ENCODE assay signal across 8 mouse cellular contexts in genomic region chr6:107530621-107531285, GRCm38 (mm10). TPM values are rescaled to one million over a fixed set of nuclear protein-coding genes. Genes with fewer than 3 reads are reported as not detected.
A peak's percentile ranks its signal among the peaks of the same experiment; 100 is the strongest.
DNase-seq lines count a peak whose midpoint lies in the region; ATAC-seq lines count a peak whose summit lies in the region.

No protein-coding gene starts in this region.

- no peak for ATAC-seq in heart, embryonic 16.5 days (replicated peaks; ENCODE audit: extremely low read depth, insufficient read depth, low FRiP score)
- no peak for ATAC-seq in embryonic facial prominence, embryonic 15.5 days (ENCODE audit: insufficient number of reproducible peaks, low FRiP score, low TSS enrichment, low read depth)
- ATAC-seq in limb, embryonic 11.5 days (ENCODE audit: insufficient number of reproducible peaks, low FRiP score, low TSS enrichment, low read depth), result no peak

- intact Hi-C loops in heart, postnatal 25 days (cut with DNase I), result no loop called here

- H3K27ac ChIP-seq in heart, embryonic 16.5 days (ENCODE audit: low read length), result no peak overlapping the region
- peak overlapping the region; percentile 69; the same call in 1 of the 2 replicates for H3K27ac ChIP-seq in embryonic facial prominence, embryonic 15.5 days (replicated peaks)
- no peak overlapping the region for H3K27ac ChIP-seq in limb, embryonic 11.5 days (replicated peaks; ENCODE audit: low read depth, low read length)

- H3K36me3 ChIP-seq in heart, embryonic 16.5 days (ENCODE audit: control insufficient read depth, insufficient read depth), result no peaks in the 10 kb centered on the region
- no peaks in the 10 kb centered on the region for H3K36me3 ChIP-seq in embryonic facial prominence, embryonic 15.5 days
- no peaks in the 10 kb centered on the region for H3K36me3 ChIP-seq in limb, embryonic 11.5 days (ENCODE audit: control insufficient read depth, insufficient read depth, low read length)

- H3K9me3 ChIP-seq in heart, embryonic 16.5 days (replicated peaks; ENCODE audit: control insufficient read depth, low read length), result no peaks in the 10 kb centered on the region
- H3K9me3 ChIP-seq in embryonic facial prominence, embryonic 15.5 days (replicated peaks), result no peaks in the 10 kb centered on the region
- H3K9me3 ChIP-seq in limb, embryonic 11.5 days (ENCODE audit: control insufficient read depth, low read length), result no peaks in the 10 kb centered on the region

- 4% methylated on average over 15 of the region's 15 CpGs for WGBS in heart, embryonic 16.5 days
- under 1% methylated on average over 15 of the region's 15 CpGs for whole genome bisulfite sequencing in embryonic facial prominence, embryonic 15.5 days
- WGBS in limb, embryonic 11.5 days, result 3% methylated on average over 15 of the region's 15 CpGs

- H3K4me3 ChIP-seq in heart, embryonic 16.5 days (ENCODE audit: low read length), result peak overlapping the region; percentile 57
- H3K4me3 ChIP-seq in embryonic facial prominence, embryonic 15.5 days (replicated peaks), result peak overlapping the region; percentile 66
- peak overlapping the region; percentile 66 for H3K4me3 ChIP-seq in limb, embryonic 11.5 days (ENCODE audit: low read depth, low read length)

- peak overlapping the region; percentile 95 for H3K4me2 ChIP-seq in heart, embryonic 16.5 days (ENCODE audit: low read depth, low read length)
- peak overlapping the region; percentile 97 for H3K4me2 ChIP-seq in embryonic facial prominence, embryonic 15.5 days (replicated peaks)
- H3K4me2 ChIP-seq in limb, embryonic 11.5 days (ENCODE audit: low read depth, severe bottlenecking), result peak overlapping the region; percentile 99

- H3K4me1 ChIP-seq in heart, embryonic 16.5 days (ENCODE audit: control insufficient read depth, insufficient read depth, low read length), result peaks cover 4% of the 10 kb centered on the region
- H3K4me1 ChIP-seq in embryonic facial prominence, embryonic 15.5 days, result peaks cover 13% of the 10 kb centered on the region; the same call in 1 of the 2 replicates
- H3K4me1 ChIP-seq in limb, embryonic 11.5 days (ENCODE audit: control insufficient read depth, insufficient read depth, low read length), result 0 out of 2 replicates have a peak, but pooled peaks cover 3% of the 10 kb centered on the region

- no peak for DNase-seq in heart, postnatal 25 days (ENCODE audit: low spot score)
- DNase-seq in adrenal gland, postnatal 25 days, result peak; percentile 4
- DNase-seq in limb, embryonic 11.5 days (ENCODE audit: low spot score), result peak; percentile 39
- DNase-seq in right cerebral cortex, postnatal 25 days, result peak; percentile 31
- no peak for DNase-seq in adipocyte (ENCODE audit: low spot score)
- DNase-seq in lung, postnatal 14 days, result no peak

- peaks cover 33% of the 10 kb centered on the region for H3K27me3 ChIP-seq in heart, embryonic 16.5 days (ENCODE audit: control insufficient read depth, insufficient read depth, low read length)
- H3K27me3 ChIP-seq in embryonic facial prominence, embryonic 15.5 days, result peaks cover 3% of the 10 kb centered on the region; the same call in 1 of the 2 replicates
- peaks cover 13% of the 10 kb centered on the region; the same call in 1 of the 2 replicates for H3K27me3 ChIP-seq in limb, embryonic 11.5 days (ENCODE audit: control insufficient read depth, insufficient read depth, low read length)

- peak overlapping the region; percentile 38; the same call in 1 of the 2 replicates for H3K9ac ChIP-seq in heart, embryonic 16.5 days (ENCODE audit: low read length)
- H3K9ac ChIP-seq in embryonic facial prominence, embryonic 15.5 days, result peak overlapping the region; percentile 50
- peak overlapping the region; percentile 67; the same call in 1 of the 2 replicates for H3K9ac ChIP-seq in limb, embryonic 11.5 days (ENCODE audit: low read length)

RNA-seq across cellular contexts. Expression of gene Lrrn1, which starts 1.2 kb away (rescaled TPM):
- 1.3 and 1.6 TPM in 2 replicates for polyA plus RNA-seq in heart, embryonic 16.5 days (2015; fragmentation: Nextera tagmentation; extraction: Ambion mirVana)
- under 1 TPM; 0.34 to 0.36 TPM for total RNA-seq in heart, postnatal 25 days (2021)
- 44.1 and 57.7 TPM in 2 replicates for total RNA-seq in adrenal gland, postnatal 25 days (2021)
- polyA plus RNA-seq in embryonic facial prominence, embryonic 15.5 days (2015; fragmentation: Nextera tagmentation; extraction: Ambion mirVana), result 61.6 and 64.2 TPM in 2 replicates
- 29.8 and 30.0 TPM in 2 replicates for polyA plus RNA-seq in limb, embryonic 11.5 days (2014; fragmentation: Nextera tagmentation; extraction: Ambion mirVana)

Comparison
In these comparisons a context has a peak if more than half of its experiments do, and no peak if none do; other contexts are left out.
1. DNase-seq: peak in adrenal gland, postnatal 25 days (single experiment), limb, embryonic 11.5 days (single experiment) and right cerebral cortex, postnatal 25 days (single experiment); none in heart, postnatal 25 days (single experiment), adipocyte (single experiment) and lung, postnatal 14 days (single experiment).
2. RNA of gene Lrrn1, which starts 1.2 kb away (polyA plus RNA-seq): 61.6 to 64.2 TPM in embryonic facial prominence, embryonic 15.5 days and 29.8 to 30.0 TPM in limb, embryonic 11.5 days; 1.3 to 1.6 TPM in heart, embryonic 16.5 days; every median in the first group is over 10 times any median in the second.
3. Peak in every context shown above with its lines, with median percentiles within 50 percentile points of each other: H3K4me2 ChIP-seq, H3K4me3 ChIP-seq and H3K9ac ChIP-seq.